Mouse (Mus musculus): ENCODE data around the gene Cldn19. TPM values are rescaled to one million over a fixed set of nuclear protein-coding genes. Genes with fewer than 3 reads are reported as not detected.
A peak's percentile ranks its signal among the peaks of the same experiment; 100 is the strongest.

Cldn19 gene
- polyA plus RNA-seq, 1 experiment from 2014 or later: 0.25 TPM

DNA sequence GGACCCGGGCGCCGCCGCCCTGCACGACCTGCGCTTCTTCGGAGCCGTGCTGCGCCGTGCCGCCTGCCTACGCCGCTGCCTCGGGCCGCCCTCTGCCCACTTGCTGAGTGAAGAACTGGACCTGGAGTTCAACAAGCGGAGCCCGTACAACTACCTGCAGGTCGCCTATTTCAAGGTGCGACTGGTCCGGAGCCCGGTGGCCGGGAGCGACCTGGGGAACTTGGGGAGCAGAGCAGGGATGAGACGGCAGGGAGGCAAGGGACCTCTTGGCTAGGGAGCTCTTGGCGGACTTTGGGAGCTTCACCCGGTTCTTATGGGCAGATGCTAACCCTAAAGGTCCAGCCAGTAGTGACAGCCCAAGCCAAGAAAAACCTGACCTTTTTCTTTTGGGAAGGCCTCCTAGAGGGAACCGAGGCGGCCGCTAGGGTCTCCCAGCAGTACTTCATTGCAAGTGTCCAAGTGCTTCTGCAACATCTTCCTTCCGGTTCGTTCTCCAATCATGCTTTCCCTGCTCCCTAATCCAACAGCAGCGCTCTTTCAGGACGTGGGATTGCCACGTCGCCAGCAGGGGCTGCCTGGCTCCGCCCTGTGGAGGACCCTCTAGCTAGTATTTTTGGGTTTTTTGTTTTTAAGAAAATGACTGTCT lies 21.8 kb upstream of the Cldn19 start:
- no peaks in the 10 kb centered on the region for H3K27me3 ChIP-seq (ENCODE audit: control insufficient read depth, insufficient read depth, low read length)
- peak; percentile 68 for DNase-seq (ENCODE audit: low spot score)
- peak; percentile 57 for ATAC-seq (ENCODE audit: low FRiP score)
- peak overlapping the region; percentile 95 for H3K4me2 ChIP-seq (replicated peaks; ENCODE audit: low read depth, low read length)
- WGBS: under 1% methylated on average over 36 of the region's 36 CpGs
- H3K4me1 ChIP-seq (replicated peaks; ENCODE audit: control insufficient read depth, insufficient read depth, low read length): 0 out of 2 replicates have a peak, but pooled peaks cover 2% of the 10 kb centered on the region
- H3K9ac ChIP-seq (ENCODE audit: low read depth, low read length): peak overlapping the region; percentile 69
- H3K9me3 ChIP-seq (ENCODE audit: control insufficient read depth, low read length): no peaks in the 10 kb centered on the region
- no peak overlapping the region for H3K27ac ChIP-seq (ENCODE audit: low read depth, low read length)
- peak overlapping the region; percentile 86 for H3K4me3 ChIP-seq (ENCODE audit: low read depth, low read length)
- no peaks in the 10 kb centered on the region for H3K36me3 ChIP-seq (ENCODE audit: control insufficient read depth, insufficient read depth, low read length)

DNA sequence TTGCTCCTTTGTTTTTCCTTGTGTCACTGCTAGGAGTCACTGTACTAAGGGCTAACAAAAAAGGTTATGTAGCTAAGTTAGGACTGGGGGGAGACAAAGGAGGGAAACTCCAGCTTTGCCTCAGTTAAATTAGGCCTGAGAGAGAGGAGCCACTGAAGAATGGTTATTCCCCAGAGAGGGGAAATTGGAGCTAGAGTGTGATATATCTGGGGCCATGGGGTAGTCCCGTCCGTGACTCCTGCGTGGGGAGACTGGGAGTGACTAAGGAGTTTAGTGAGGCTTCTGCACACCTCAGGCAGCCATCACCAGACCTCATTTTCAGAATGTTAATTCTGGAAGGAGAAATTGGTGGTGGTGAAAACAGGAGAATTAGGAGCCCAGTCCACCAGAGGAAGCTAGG lies 20.9 kb upstream of the Cldn19 start:
- no peaks in the 10 kb centered on the region for H3K27me3 ChIP-seq (ENCODE audit: control insufficient read depth, insufficient read depth, low read length)
- DNase-seq (ENCODE audit: low spot score) (no peak), ATAC-seq (ENCODE audit: low FRiP score) (no peak)
- H3K9ac ChIP-seq (ENCODE audit: low read depth, low read length): no peak overlapping the region
- no peak overlapping the region for H3K27ac ChIP-seq (ENCODE audit: low read depth, low read length)
- H3K4me3 ChIP-seq (ENCODE audit: low read depth, low read length): no peak overlapping the region; the same call in 1 of the 2 replicates
- H3K36me3 ChIP-seq (ENCODE audit: control insufficient read depth, insufficient read depth, low read length): no peaks in the 10 kb centered on the region
- no peak overlapping the region for H3K4me2 ChIP-seq (replicated peaks; ENCODE audit: low read depth, low read length)
- 78% methylated on average over 3 of the region's 3 CpGs for WGBS
- no peaks in the 10 kb centered on the region for H3K9me3 ChIP-seq (ENCODE audit: control insufficient read depth, low read length)
- H3K4me1 ChIP-seq (replicated peaks; ENCODE audit: control insufficient read depth, insufficient read depth, low read length): 0 out of 2 replicates have a peak, but pooled peaks cover 2% of the 10 kb centered on the region

DNA sequence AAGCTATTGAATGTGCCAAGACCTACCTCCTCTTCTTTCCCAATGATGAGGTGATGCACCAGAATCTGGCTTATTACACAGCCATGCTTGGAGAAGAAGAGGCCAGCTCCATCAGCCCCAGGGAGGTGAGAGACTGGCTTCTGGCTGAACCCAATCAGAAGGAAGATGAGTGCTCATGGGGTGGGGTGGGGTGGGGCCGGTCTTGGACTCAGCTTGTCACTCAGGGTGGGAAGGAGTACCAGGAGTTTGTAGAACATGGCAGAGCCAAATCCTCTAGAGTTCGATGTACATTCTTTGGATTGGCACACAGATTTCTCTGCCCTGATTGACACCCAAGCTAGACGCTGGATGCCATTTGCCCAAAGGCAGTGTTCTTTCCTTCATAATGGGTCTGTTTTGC lies 16.6 kb upstream of the Cldn19 start:
- ATAC-seq (ENCODE audit: low FRiP score): no peak
- no peaks in the 10 kb centered on the region for H3K36me3 ChIP-seq (ENCODE audit: control insufficient read depth, insufficient read depth, low read length)
- H3K27ac ChIP-seq (ENCODE audit: low read depth, low read length): no peak overlapping the region
- no peak overlapping the region for H3K4me3 ChIP-seq (ENCODE audit: low read depth, low read length)
- no peak for DNase-seq (ENCODE audit: low spot score)
- 79% methylated on average over 3 of the region's 3 CpGs for WGBS
- no peak overlapping the region for H3K9ac ChIP-seq (ENCODE audit: low read depth, low read length)
- no peaks in the 10 kb centered on the region for H3K9me3 ChIP-seq (ENCODE audit: control insufficient read depth, low read length)
- H3K4me1 ChIP-seq (replicated peaks; ENCODE audit: control insufficient read depth, insufficient read depth, low read length): no peaks in the 10 kb centered on the region
- no peaks in the 10 kb centered on the region for H3K27me3 ChIP-seq (ENCODE audit: control insufficient read depth, insufficient read depth, low read length)
- no peak overlapping the region for H3K4me2 ChIP-seq (replicated peaks; ENCODE audit: low read depth, low read length)

- H3K27me3 ChIP-seq (ENCODE audit: control insufficient read depth, insufficient read depth, low read length): no peaks in the 10 kb centered on the region
- ATAC-seq (ENCODE audit: low FRiP score) (peak; percentile 70), DNase-seq (ENCODE audit: low spot score) (peak; percentile 78)
- H3K4me3 ChIP-seq (ENCODE audit: low read depth, low read length): no peak overlapping the region
- H3K27ac ChIP-seq (ENCODE audit: low read depth, low read length): 0 out of 2 replicates have a peak overlapping the region, but pooled peaks have one; percentile 54
- 51% methylated on average over 12 of the region's 12 CpGs for WGBS
- 0 out of 2 replicates have a peak overlapping the region, but pooled peaks have one; percentile 4 for H3K9ac ChIP-seq (ENCODE audit: low read depth, low read length)
- H3K4me2 ChIP-seq (replicated peaks; ENCODE audit: low read depth, low read length): no peak overlapping the region
- no peaks in the 10 kb centered on the region for H3K36me3 ChIP-seq (ENCODE audit: control insufficient read depth, insufficient read depth, low read length)
- no peaks in the 10 kb centered on the region for H3K4me1 ChIP-seq (replicated peaks; ENCODE audit: control insufficient read depth, insufficient read depth, low read length)
- no peaks in the 10 kb centered on the region for H3K9me3 ChIP-seq (ENCODE audit: control insufficient read depth, low read length)
Measured at GRCm38 (mm10) chr4:119239181-119239682, 16.0 kb upstream of the Cldn19 start.

DNA sequence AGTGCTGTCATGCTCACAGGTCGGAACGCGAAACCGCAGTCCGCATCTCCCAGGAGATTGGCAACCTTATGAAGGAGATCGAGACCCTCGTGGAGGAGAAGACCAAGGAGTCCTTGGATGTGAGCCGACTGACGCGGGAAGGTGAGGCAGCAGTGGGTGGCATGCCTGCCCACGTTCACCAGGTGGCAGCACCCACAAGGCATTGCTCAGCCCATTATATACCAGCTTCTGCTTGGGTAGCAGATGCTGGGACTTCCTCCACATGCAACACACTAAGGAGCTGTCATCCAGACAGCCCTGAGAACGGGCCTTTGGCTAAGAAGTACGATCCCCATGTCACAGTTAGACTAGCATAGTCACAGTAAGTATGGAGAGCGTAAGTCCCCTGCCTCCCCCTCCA lies 13.6 kb upstream of the Cldn19 start:
- ATAC-seq (ENCODE audit: low FRiP score) (no peak), DNase-seq (ENCODE audit: low spot score) (no peak)
- no peak overlapping the region for H3K9ac ChIP-seq (ENCODE audit: low read depth, low read length)
- no peak overlapping the region for H3K27ac ChIP-seq (ENCODE audit: low read depth, low read length)
- no peaks in the 10 kb centered on the region for H3K4me1 ChIP-seq (replicated peaks; ENCODE audit: control insufficient read depth, insufficient read depth, low read length)
- H3K4me2 ChIP-seq (replicated peaks; ENCODE audit: low read depth, low read length): no peak overlapping the region
- no peaks in the 10 kb centered on the region for H3K27me3 ChIP-seq (ENCODE audit: control insufficient read depth, insufficient read depth, low read length)
- no peak overlapping the region for H3K4me3 ChIP-seq (ENCODE audit: low read depth, low read length)
- H3K36me3 ChIP-seq (ENCODE audit: control insufficient read depth, insufficient read depth, low read length): no peaks in the 10 kb centered on the region
- no peaks in the 10 kb centered on the region for H3K9me3 ChIP-seq (ENCODE audit: control insufficient read depth, low read length)
- 89% methylated on average over 14 of the region's 14 CpGs for WGBS

- Histone ChIP-seq H3K9ac (ENCODE audit: low read depth, low read length) (no peak overlapping the region), H3K36me3 (ENCODE audit: control insufficient read depth, insufficient read depth, low read length) (no peaks in the 10 kb centered on the region), H3K27ac (ENCODE audit: low read depth, low read length) (no peak overlapping the region), H3K4me3 (ENCODE audit: low read depth, low read length) (no peak overlapping the region), H3K4me2 (replicated peaks; ENCODE audit: low read depth, low read length) (no peak overlapping the region), H3K27me3 (ENCODE audit: control insufficient read depth, insufficient read depth, low read length) (no peaks in the 10 kb centered on the region), H3K9me3 (ENCODE audit: control insufficient read depth, low read length) (no peaks in the 10 kb centered on the region), H3K4me1 (replicated peaks; ENCODE audit: control insufficient read depth, insufficient read depth, low read length) (no peaks in the 10 kb centered on the region)
- no peak for ATAC-seq (ENCODE audit: low FRiP score)
- no peak for DNase-seq (ENCODE audit: low spot score)
- WGBS: 95% methylated on average over 12 of the region's 12 CpGs
Measured at GRCm38 (mm10) chr4:119242571-119242970, 12.6 kb upstream of the Cldn19 start.

DNA sequence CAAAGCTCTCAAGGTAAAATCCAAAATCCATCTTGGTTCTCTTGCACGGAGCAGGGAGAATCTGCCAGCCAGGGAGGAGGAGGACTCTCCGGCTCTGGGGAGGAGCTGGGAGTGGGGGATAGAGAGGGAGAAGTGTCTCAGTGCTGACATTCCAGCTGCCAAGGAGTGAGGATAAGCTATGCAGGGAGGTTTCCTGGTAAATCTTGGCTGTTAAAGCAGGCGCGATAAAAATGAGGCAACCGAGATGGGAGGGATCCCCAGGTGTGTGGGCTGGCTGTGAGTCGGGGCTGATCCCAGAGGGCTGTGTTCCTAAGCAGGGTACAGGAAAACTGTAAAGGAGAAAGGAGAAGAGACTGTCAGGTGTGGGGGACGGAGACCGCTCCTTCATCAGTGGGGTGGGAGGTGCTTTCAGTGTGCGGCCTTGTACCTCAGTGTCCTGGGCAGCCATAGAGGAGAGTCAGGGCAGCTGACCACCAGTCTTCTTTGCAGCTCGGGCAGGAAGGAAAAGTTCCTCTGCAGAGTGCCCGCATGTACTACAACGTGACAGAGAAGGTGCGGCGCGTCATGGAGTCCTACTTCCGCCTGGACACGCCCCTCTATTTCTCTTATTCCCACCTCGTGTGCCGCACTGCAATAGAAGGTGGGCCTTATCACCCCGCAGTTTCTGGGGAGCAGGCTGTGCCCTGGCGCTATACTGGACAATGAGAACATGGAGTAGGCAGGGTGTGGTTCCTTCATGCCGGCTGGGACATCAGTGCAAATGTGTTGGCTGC lies 10.6 kb upstream of the Cldn19 start:
- H3K36me3 ChIP-seq (ENCODE audit: control insufficient read depth, insufficient read depth, low read length): no peaks in the 10 kb centered on the region

GRCm38 (mm10) chr4:119245556-119245955 lies 9.7 kb upstream of the Cldn19 start:
- DNase-seq (ENCODE audit: low spot score) (no peak), ATAC-seq (ENCODE audit: low FRiP score) (no peak)
- H3K9me3 ChIP-seq (ENCODE audit: control insufficient read depth, low read length): no peaks in the 10 kb centered on the region
- no peaks in the 10 kb centered on the region for H3K4me1 ChIP-seq (replicated peaks; ENCODE audit: control insufficient read depth, insufficient read depth, low read length)
- no peak overlapping the region for H3K27ac ChIP-seq (ENCODE audit: low read depth, low read length)
- H3K4me3 ChIP-seq (ENCODE audit: low read depth, low read length): no peak overlapping the region
- H3K9ac ChIP-seq (ENCODE audit: low read depth, low read length): no peak overlapping the region
- WGBS: 83% methylated on average over 7 of the region's 7 CpGs
- no peaks in the 10 kb centered on the region for H3K36me3 ChIP-seq (ENCODE audit: control insufficient read depth, insufficient read depth, low read length)
- H3K4me2 ChIP-seq (replicated peaks; ENCODE audit: low read depth, low read length): no peak overlapping the region
- no peaks in the 10 kb centered on the region for H3K27me3 ChIP-seq (ENCODE audit: control insufficient read depth, insufficient read depth, low read length)

More for the DNA sequence above, 10.6 kb upstream of the Cldn19 start:
- Histone ChIP-seq H3K4me3 (ENCODE audit: low read depth, low read length) (no peak overlapping the region), H3K4me1 (replicated peaks; ENCODE audit: control insufficient read depth, insufficient read depth, low read length) (no peaks in the 10 kb centered on the region), H3K4me2 (replicated peaks; ENCODE audit: low read depth, low read length) (no peak overlapping the region), H3K9ac (ENCODE audit: low read depth, low read length) (no peak overlapping the region), H3K27me3 (ENCODE audit: control insufficient read depth, insufficient read depth, low read length) (no peaks in the 10 kb centered on the region), H3K27ac (ENCODE audit: low read depth, low read length) (no peak overlapping the region), H3K9me3 (ENCODE audit: control insufficient read depth, low read length) (no peaks in the 10 kb centered on the region)
- 86% methylated on average over 22 of the region's 22 CpGs for WGBS
- DNase-seq (ENCODE audit: low spot score) (no peak), ATAC-seq (ENCODE audit: low FRiP score) (no peak)

Measured in hindbrain, embryonic 11.5 days (tissue).